Mouse (Mus musculus) liver (tissue): ENCODE data around the gene Vav3.

ENCODE experiments used
- DNase-seq: peaks from one replicate; pipeline ENCODE4 v3.0.0-alpha.2; 2020; ENCODE audit warnings: mixed read lengths

Gene Vav3

GRCm38 (mm10) chr3:109600699-109601451 lies 260.4 kb downstream of the Vav3 start:
- DNase-seq: no peak

- no peak for DNase-seq
Measured at GRCm38 (mm10) chr3:109602753-109603152, 262.3 kb downstream of the Vav3 start.

DNA sequence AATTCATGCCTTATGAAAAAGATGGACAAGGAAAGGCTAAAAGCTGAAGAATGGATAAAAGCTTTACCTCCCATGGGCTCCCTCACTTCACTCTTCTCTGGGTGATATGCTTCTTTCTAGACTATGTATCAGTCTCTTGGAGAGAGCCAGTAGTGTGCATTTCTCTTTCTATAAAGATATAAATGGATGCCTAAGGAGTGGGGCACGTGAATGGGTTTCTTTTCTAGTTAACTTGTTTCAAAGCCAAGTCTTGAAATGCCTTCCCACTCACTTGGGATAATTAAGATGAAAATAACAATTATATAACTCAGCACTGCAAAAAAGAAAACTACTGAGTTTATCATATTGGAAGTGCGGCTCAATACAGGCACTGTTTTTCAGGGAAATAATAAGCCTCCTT lies 265.7 kb downstream of the Vav3 start:
- no peak for DNase-seq

DNA sequence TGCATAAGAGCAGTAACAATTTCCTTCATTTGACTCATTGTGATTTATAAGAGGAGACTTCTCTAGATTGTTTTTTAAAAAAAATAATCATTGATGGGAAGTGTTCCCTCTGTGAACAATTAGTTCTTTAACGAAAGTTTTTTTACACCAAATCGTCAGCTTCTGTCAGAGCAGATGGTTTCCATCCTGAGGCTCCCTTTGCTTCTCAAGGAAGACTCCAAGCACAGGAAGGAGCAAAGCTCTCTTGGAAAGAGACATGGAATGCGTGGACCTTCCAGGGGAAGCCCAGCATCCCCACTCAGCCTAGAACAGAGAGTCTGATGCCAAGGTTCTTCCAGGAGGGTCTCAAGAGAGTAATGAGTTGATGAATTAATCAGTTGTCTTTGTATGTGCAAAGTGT lies 281.3 kb downstream of the Vav3 start:
- no peak for DNase-seq

DNA sequence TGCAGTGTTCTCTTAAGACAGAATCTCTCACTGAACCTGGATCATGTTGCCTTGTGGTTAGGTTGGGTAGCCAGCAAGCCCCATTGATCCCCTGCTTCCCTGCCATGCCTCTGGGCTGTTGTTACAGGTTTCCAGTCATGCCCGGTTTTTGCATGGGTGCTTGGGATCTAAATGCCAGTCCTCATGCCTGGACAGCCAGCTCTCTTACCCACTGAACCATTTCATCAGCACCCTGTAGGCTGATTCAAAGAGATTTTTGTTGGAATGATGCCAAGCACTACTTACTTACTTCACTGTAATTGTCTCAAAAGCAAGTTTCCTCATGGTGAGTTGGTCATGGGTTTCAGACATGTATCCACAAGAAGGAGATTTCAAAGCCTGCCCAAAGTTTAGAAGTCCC lies 281.9 kb downstream of the Vav3 start:
- no peak for DNase-seq

DNA sequence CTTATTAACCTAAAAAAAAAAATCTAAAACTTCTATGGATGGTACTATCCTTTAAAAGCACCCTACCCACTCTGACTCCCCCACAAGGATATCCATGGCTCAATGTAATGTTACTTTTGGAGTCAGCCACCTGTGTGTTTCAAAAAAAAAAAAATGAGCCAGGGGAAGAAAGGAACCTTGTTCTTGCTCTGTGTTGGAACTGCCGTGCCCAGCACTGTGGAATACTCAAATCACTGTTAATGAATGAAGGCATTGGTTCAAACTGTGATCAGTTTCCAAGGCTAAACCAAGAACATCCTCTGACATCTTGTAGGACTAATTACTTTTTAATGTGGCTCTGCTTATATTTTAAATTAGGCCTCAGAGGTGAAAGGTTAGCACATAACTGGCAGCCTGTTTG lies 282.4 kb downstream of the Vav3 start:
- DNase-seq: no peak

DNA sequence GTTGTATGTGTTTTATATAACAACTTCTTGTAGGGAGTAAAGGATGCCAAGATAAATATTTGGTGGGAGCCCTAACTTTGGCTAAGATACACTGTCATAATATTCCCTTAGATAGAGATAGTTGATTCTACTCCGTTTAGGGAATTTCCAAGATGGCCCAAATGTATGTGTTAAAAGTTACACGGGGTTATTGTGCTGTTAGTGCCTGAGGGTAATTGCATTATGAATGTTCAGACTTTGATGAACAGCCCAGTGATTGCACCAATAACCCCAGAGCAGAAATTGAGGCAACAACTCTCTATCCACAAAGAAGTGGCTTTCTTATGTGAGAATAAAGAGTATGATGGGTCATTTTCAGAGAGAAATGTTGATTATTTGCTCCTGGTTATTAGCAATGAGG lies 283.3 kb downstream of the Vav3 start:
- no peak for DNase-seq

DNA sequence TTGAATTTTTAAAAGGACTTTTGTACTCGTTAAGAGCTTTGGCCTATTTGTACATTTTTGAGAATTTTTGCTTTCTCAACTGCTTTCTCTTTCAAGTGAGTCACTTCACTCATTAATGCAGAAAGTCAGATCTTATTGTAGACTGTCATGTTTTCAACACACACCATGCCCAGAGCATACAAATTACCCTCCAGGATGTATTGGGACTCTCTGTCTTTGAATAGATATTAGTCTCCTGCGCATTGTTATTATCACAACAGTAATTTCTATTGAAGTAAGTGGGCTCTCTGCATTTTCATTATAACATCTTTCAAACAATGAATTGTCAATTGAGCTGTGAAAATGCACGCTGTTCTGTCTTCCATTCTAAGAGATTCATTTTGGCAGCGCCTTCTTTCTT lies 295.6 kb downstream of the Vav3 start:
- DNase-seq: no peak

- DNase-seq: no peak
Measured at GRCm38 (mm10) chr3:109639386-109639785, 298.9 kb downstream of the Vav3 start.

GRCm38 (mm10) chr3:109640796-109641195 lies 300.3 kb downstream of the Vav3 start:
- DNase-seq: no peak

- DNase-seq: no peak
Measured at GRCm38 (mm10) chr3:109648242-109648641, 307.8 kb downstream of the Vav3 start.

DNA sequence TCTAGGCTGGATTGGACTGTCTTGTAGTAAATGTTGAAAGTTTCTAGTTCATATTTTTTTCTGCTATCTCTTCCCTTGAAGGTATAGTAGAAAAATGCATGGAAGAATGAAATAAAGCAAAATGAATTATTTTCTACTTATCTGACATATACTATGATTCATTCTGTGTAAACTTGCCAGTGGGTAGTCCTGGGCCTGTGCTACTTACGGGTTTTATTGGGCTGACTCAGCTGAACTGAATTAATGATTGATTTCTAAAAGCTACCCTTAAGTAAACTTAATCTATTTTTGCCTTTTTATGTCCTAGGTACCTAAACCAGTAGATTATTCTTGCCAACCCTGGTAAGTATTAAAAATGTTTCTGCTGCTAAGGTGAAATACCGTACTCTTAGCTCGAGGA lies 311.0 kb downstream of the Vav3 start:
- no peak for DNase-seq

- no peak for DNase-seq
Measured at GRCm38 (mm10) chr3:109652860-109653631, 312.6 kb downstream of the Vav3 start.

DNA sequence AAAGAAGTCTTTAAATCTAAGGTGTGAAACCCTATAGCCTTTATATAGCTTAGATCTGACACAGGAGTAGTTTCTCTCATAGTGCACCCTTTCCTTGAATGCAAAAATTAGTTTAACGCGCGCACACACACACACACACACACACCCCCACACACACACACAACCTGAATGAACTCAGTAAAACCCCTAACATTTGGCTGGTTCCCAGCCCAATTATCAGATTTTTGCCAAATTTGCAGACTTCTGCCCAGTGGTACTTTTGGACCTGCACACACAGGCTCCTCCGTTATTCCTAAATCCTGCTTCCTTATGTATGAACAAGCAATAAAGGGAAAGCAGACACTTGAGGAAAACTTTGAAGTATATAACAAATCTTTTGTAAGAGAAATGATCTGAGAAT lies 313.9 kb downstream of the Vav3 start:
- no peak for DNase-seq

DNA sequence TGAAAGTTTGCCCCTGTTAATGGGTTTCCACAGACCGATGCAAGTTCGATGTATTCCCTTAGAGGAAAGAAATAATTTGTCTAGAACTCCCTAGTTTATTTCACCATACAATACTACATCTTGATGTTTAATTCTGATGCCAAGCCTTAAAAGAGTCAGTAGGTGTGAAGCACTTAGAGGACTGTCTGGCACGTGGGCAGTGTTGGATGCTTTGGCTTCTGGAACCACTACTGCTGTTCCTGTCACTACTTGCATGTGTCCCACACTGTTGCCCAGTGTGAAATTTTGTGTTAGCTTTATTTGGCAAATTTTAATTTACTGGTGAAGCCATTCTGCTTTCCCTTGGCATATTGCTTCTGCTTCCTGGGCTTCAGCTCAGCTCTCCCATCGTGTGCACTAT lies 331.3 kb downstream of the Vav3 start:
- no peak for DNase-seq

GRCm38 (mm10) chr3:109672925-109673324 lies 332.5 kb downstream of the Vav3 start:
- DNase-seq: no peak

DNA sequence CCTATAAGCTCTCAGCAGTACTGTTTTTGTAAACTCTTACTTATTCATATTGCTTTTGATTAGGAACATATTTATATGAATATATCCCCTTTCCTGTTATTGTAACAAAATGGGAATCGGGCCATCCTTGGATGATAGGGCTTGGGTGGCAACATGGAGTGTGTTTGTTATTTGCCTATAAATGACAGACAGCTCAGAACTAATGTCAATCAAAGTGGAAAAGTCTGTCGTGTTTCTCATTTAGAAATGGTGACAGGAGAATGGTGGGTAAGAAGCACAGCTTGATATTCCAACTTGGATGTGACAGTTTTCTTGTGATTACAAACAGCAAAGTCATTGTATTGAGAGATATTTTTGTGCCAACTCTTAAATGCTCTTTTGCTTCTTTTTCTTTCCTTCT lies 339.8 kb downstream of the Vav3 start:
- DNase-seq: no peak

- DNase-seq: no peak
Measured at GRCm38 (mm10) chr3:109681863-109682262, 341.4 kb downstream of the Vav3 start.

DNA sequence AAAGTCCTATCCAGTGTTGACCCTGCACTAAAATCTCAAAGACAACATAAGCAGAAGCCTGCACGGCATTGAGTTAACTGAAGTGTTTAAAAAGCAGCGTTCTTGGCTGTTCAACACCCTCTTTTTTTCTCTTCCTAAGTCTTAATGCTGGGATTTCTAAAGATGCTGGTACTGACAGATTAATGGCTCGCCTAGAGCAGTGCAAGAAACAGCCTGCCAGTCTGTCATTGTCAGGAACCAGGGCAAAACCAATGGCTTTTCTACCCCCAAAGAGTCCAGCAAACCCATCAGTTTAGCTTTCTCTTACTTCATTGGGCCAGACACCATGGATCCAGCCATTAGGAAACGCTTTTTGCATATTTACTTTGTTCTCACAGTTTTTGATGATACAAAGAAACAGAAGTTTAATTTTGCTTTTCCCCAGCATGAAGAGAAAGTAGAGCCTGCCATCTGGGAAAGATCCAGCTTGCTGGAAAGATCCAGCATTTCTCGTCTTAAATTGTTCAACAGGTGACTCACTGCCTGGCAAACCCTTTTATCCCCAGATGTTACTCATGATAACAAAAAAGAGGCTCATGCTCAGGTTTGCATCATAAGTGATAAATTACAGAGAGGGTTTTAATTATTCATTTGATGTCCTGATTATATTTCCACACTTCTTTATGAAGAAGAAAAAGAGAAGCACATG lies 343.3 kb downstream of the Vav3 start:
- DNase-seq: no peak

GRCm38 (mm10) chr3:109690566-109690965 lies 350.1 kb downstream of the Vav3 start:
- no peak for DNase-seq

- DNase-seq: no peak
Measured at GRCm38 (mm10) chr3:109692613-109693012, 352.2 kb downstream of the Vav3 start.

DNA sequence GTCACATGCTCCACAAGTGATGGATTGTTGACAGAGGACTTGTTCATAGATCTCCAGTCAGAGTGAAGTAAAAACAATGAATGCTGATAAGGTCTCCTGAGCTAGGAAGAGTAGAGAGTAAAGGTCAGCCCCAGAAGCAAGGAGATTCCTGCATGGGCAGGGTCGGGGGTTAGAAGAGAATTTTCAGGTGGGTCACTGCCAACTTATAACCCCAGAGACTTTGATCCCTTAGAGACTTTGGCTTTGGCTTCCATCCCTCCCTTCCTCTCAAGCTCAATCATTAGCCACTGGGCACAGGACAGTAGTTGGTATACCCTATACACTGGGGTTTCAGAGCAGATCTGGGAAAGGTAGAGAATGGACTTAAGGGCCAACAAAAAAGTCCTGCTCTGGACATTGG lies 360.8 kb downstream of the Vav3 start:
- DNase-seq: no peak

DNA sequence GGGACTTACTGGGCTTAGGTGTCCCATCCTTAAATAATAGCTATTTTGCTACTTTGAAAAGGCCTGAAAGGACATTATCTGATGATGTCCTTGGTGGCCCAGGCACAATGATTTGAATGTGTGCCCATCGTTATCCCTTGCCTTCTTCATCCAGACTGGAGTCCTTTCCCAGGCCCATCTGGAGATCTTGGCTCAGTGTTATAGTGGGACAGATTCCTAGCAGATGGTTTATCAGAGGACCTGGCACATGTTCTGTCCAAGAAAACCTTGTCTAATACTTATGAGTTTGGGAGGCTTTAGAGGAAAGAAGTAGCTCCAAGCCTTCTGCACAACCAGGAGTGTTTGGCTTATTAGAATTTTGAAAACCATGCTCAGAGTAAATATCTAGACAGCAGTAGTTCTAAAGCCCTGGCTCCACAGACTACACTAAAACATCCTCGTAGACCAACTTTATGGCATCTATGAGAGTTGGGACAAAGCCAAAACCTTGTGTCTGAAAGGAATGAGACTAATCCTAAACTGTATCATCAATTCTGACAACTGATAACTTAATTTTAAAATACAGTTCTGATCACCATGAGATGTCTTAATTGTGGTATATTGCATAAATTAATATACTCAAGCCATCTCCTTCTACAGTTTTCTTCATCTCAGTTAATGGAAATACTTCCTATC lies 367.5 kb downstream of the Vav3 start:
- no peak for DNase-seq
